Mouse (Mus musculus) kidney, adult 2 months (tissue): Measurements from ENCODE around the gene Tgm2.

Source experiments
- CTCF ChIP-seq: fragments of 200-500 bp; conservative IDR thresholded peaks from 2 replicates; pipeline ENCODE4 v1.5.1; 2011; ENCODE audit warnings: low read depth, mild to moderate bottlenecking, control low read depth, low read length, moderate library complexity, mixed read lengths; ENCODE audit not compliant: insufficient read depth, insufficient read length
- POLR2A ChIP-seq: fragments of 200-500 bp; IDR thresholded peaks from one replicate; pipeline ENCODE4 v1.6.1; 2011; ENCODE audit warnings: low read depth, low read length, control low read depth

- TF ChIP-seq CTCF (no peak), POLR2A (no peak)
Measured at GRCm38 (mm10) chr2:158178696-158179369, 32.6 kb upstream of the Tgm2 start.
